Mouse (Mus musculus) limb, embryonic 12.5 days (tissue): ENCODE measurements around the gene Gm17555. TPM values are rescaled to one million over a fixed set of nuclear protein-coding genes. Genes with fewer than 3 reads are reported as not detected.

Experiments used
- ATAC-seq: fragments of 200-750 bp; cut with Nextera tagmentation; 2 replicates; pipeline ENCODE4 v1.8.0; 2017; ENCODE audit warnings: low read depth, moderate TSS enrichment; ENCODE audit not compliant: insufficient number of reproducible peaks, insufficient read depth, low FRiP score, low TSS enrichment
- H3K27ac ChIP-seq: fragments of 300-500 bp; sonication (generic); 2 replicates; pipeline ENCODE4 v1.5.1; 2016; ENCODE audit warnings: mild to moderate bottlenecking, moderate library complexity
- H3K27me3 ChIP-seq: fragments of 300-500 bp; sonication (generic); 2 replicates; pipeline ENCODE4 v1.6.1; 2016; ENCODE audit warnings: mild to moderate bottlenecking, moderate library complexity
- H3K36me3 ChIP-seq: fragments of 300-500 bp; sonication (generic); 2 replicates; pipeline ENCODE4 v1.6.1; 2016; ENCODE audit warnings: mild to moderate bottlenecking, moderate library complexity
- H3K4me1 ChIP-seq: fragments of 300-500 bp; sonication (generic); replicated peaks from 2 replicates; pipeline ENCODE4 v1.6.1; 2016
- H3K4me2 ChIP-seq: fragments of 300-500 bp; sonication (generic); 2 replicates; pipeline ENCODE4 v1.6.1; 2016; ENCODE audit warnings: mild to moderate bottlenecking, moderate library complexity
- H3K4me3 ChIP-seq: fragments of 300-500 bp; sonication (generic); replicated peaks from 2 replicates; pipeline ENCODE4 v1.5.1; 2016; ENCODE audit warnings: mild to moderate bottlenecking
- H3K9ac ChIP-seq: fragments of 300-500 bp; sonication (generic); replicated peaks from 2 replicates; pipeline ENCODE4 v1.6.1; 2016; ENCODE audit warnings: mild to moderate bottlenecking, moderate library complexity
- H3K9me3 ChIP-seq: fragments of 300-500 bp; sonication (generic); 2 replicates; pipeline ENCODE4 v1.6.1; 2016; ENCODE audit warnings: mild to moderate bottlenecking, moderate library complexity
- WGBS: fragments of 180-500 bp; shearing (Covaris S2); methylation state at CpG from one replicate; pipeline ENCODE4 v1.1.7; 2016; 5-methylcytosine and 5-hydroxymethylcytosine counted together
- polyA plus RNA-seq: library from polyadenylated mRNA; unstranded; fragments of >200 nt; fragmentation: Nextera tagmentation; extraction: Ambion mirVana; gene quantifications from 2 replicates; pipeline ENCODE4 v1.2.1, GENCODE M21; 2016

Gene Gm17555
- polyA plus RNA-seq, 1 experiment from 2014 or later: not detected

GRCm38 (mm10) chr2:126231731-126232130 is 16.8 kb downstream of the Gm17555 start:
- WGBS: 80% methylated on average over 1 of the region's 1 CpGs
- no peak for ATAC-seq
- no peaks in the 10 kb centered on the region for H3K4me1 ChIP-seq

GRCm38 (mm10) chr2:126236905-126237304 is 22.0 kb downstream of the Gm17555 start:
- Histone ChIP-seq H3K4me1 (no peaks in the 10 kb centered on the region), H3K4me3 (no peak overlapping the region), H3K9me3 (0 out of 2 replicates have a peak, but pooled peaks cover 3% of the 10 kb centered on the region), H3K9ac (no peak overlapping the region), H3K4me2 (no peak overlapping the region), H3K27me3 (no peaks in the 10 kb centered on the region), H3K27ac (no peak overlapping the region), H3K36me3 (no peaks in the 10 kb centered on the region)
- 87% methylated on average over 4 of the region's 4 CpGs for WGBS
- ATAC-seq: no peak

More at GRCm38 (mm10) chr2:126231731-126232130, 16.8 kb downstream of the Gm17555 start:
- H3K9ac ChIP-seq: no peak overlapping the region
- H3K4me3 ChIP-seq: no peak overlapping the region
- H3K36me3 ChIP-seq: no peaks in the 10 kb centered on the region
- H3K9me3 ChIP-seq: 0 out of 2 replicates have a peak, but pooled peaks cover 3% of the 10 kb centered on the region
- H3K27me3 ChIP-seq: no peaks in the 10 kb centered on the region
- no peak overlapping the region for H3K4me2 ChIP-seq
- H3K27ac ChIP-seq: no peak overlapping the region

GRCm38 (mm10) chr2:126245446-126245845 is 30.5 kb downstream of the Gm17555 start:
- Histone ChIP-seq H3K9me3 (no peaks in the 10 kb centered on the region), H3K4me3 (no peak overlapping the region), H3K27me3 (no peaks in the 10 kb centered on the region), H3K4me1 (no peaks in the 10 kb centered on the region), H3K27ac (no peak overlapping the region), H3K4me2 (no peak overlapping the region), H3K9ac (no peak overlapping the region), H3K36me3 (no peaks in the 10 kb centered on the region)
- WGBS: 41% methylated on average over 2 of the region's 2 CpGs
- no peak for ATAC-seq

GRCm38 (mm10) chr2:126248536-126248935 is 33.6 kb downstream of the Gm17555 start:
- no peaks in the 10 kb centered on the region for H3K4me1 ChIP-seq
- H3K4me3 ChIP-seq: no peak overlapping the region
- no peak overlapping the region for H3K9ac ChIP-seq
- no peaks in the 10 kb centered on the region for H3K27me3 ChIP-seq
- 92% methylated on average over 2 of the region's 2 CpGs for WGBS
- H3K9me3 ChIP-seq: no peaks in the 10 kb centered on the region
- no peak for ATAC-seq
- no peaks in the 10 kb centered on the region for H3K36me3 ChIP-seq
- no peak overlapping the region for H3K4me2 ChIP-seq
- no peak overlapping the region for H3K27ac ChIP-seq

GRCm38 (mm10) chr2:126252211-126252610 is 37.3 kb downstream of the Gm17555 start:
- no peak for ATAC-seq
- no peaks in the 10 kb centered on the region for H3K27me3 ChIP-seq
- no peak overlapping the region for H3K27ac ChIP-seq
- no peaks in the 10 kb centered on the region for H3K36me3 ChIP-seq
- H3K4me1 ChIP-seq: no peaks in the 10 kb centered on the region
- H3K9me3 ChIP-seq: no peaks in the 10 kb centered on the region
- H3K4me3 ChIP-seq: no peak overlapping the region
- no peak overlapping the region for H3K9ac ChIP-seq
- H3K4me2 ChIP-seq: no peak overlapping the region

Other genes starting within 250 kb of the Gm17555 start
- gene Fgf7, start 180.4 kb upstream of the Gm17555 start, polyA plus RNA-seq: 4.0 and 4.1 TPM in 2 replicates
- not detected in 2 replicates for gene Fam227b, start 63.1 kb upstream of the Gm17555 start, polyA plus RNA-seq
- 25.5 and 25.8 TPM in 2 replicates for gene Dtwd1, start 63.0 kb upstream of the Gm17555 start, polyA plus RNA-seq